Mouse (Mus musculus) adrenal gland, adult 8-10 months (tissue): ENCODE data around the gene Abhd17b. TPM values are rescaled to one million over a fixed set of nuclear protein-coding genes. Genes with fewer than 3 reads are reported as not detected.
A peak's percentile ranks its signal among the peaks of the same experiment; 100 is the strongest.
"Not testable (repeated sequence)": the region's sequence is repeated elsewhere in the genome, so short reads cannot be mapped to it uniquely, and the experiment has no call there.

Source experiments
- DNase-seq: peaks from one replicate; pipeline ENCODE4 v3.0.0; 2022
- total RNA-seq, 4 experiments: library from RNA; stranded (reverse); gene quantifications; 2 replicates each; pipeline ENCODE4 v1.2.4; 2022

Abhd17b gene
- total RNA-seq, 4 experiments from 2014 or later, result 35.8 to 46.8 (median 41.4) TPM

DNA sequence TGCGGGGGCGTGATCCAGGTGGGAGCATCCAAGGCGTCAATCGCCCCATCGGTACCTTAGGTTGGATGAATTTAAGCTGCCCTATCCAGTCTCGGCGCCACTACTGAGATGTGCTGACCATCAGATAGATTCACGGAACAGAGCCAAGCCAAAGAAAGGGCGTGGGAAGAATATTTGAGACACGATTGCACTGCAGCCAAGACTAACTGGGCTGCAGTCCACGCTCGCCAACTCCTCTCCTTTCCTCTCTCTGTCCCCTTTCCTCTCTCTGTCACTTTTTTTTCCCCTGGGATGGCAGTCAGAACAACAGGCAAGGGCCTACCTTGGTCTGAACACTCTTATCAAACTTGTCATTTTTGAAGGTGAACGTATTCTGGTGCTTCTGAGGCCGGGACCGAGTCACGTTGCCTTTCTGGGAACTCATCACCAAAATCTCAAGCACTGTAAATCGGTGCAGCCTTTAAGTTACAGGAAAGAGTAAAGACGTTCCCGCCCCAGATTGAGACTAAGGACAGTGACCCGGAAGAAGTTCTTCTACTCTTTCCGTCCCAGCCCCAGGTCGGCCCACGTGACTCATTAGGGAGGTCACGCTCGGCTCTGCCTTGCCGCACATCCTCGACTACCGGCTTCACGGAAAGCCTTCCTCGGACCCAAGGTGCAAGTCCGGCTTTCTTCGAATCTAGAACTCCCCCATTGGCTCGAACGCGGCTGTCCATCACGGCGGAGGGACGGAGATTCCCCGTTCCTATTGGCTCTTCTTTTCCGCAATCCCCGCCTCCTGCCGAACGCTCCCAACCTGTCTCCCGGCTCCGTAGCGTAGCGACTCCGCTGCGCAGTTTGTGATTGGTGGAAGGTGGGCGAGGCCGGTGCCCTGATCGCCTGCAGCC lies 457 bp upstream of the Abhd17b start, which contains the start of gene 1110059E24Rik:
Gene 1110059E24Rik, minus strand, starts transcription at position 692 of the 887 bp plus-strand sequence.
- peak; percentile 98 for DNase-seq

GRCm38 (mm10) chr19:21654788-21655187 lies 1.8 kb downstream of the Abhd17b start:
- DNase-seq, result no peak

- no peak for DNase-seq
Measured at GRCm38 (mm10) chr19:21660734-21661133, 7.7 kb downstream of the Abhd17b start.

- DNase-seq, result no peak
Measured at GRCm38 (mm10) chr19:21663756-21664456, 10.9 kb downstream of the Abhd17b start.

DNA sequence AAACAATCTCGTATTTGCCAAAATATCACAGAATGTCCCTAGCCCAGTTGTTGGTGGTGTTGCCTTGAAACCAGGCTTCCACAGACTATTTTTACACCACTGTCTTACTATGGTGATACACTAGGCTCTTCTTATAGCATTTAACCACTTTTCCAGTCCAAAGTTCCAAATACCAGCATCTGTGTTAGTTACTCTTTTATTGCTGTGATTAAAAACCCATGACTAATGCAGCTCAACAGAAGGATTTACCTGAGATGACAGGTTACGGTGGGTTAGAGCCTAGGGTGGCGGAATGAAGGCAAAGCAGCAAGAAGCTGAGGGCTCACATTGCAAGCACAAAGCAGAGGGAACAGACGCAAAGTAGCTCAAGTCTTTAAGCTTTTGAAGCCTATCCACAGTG lies 16.7 kb downstream of the Abhd17b start:
- DNase-seq, result no peak

- no peak for DNase-seq
Measured at GRCm38 (mm10) chr19:21674354-21675096, 21.5 kb downstream of the Abhd17b start.

DNA sequence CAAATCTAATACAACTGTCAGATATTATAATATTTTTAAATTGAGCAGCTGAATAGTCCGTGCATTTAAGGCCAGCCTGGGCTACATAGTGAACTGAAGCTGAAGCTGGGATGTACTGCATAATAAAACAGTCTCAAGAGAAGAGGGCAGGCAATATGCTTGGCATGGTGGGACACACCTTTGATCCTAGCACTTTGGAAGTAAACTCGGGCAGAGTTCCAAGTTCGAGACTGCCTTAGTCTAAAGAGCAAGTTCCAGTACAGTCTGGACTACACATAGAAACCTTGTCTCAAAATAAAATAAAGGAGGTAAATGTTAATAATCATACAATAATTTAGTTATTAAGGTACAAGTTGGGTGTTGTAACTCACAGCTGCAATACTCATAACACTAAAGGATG lies 27.1 kb downstream of the Abhd17b start:
- DNase-seq, result no peak

GRCm38 (mm10) chr19:21680986-21681385 lies 28.0 kb downstream of the Abhd17b start:
- DNase-seq, result no peak

GRCm38 (mm10) chr19:21713260-21714031 lies 60.5 kb downstream of the Abhd17b start:
- peak; percentile 42 for DNase-seq

GRCm38 (mm10) chr19:21714278-21714883 lies 61.4 kb downstream of the Abhd17b start:
- DNase-seq, result no peak

DNA sequence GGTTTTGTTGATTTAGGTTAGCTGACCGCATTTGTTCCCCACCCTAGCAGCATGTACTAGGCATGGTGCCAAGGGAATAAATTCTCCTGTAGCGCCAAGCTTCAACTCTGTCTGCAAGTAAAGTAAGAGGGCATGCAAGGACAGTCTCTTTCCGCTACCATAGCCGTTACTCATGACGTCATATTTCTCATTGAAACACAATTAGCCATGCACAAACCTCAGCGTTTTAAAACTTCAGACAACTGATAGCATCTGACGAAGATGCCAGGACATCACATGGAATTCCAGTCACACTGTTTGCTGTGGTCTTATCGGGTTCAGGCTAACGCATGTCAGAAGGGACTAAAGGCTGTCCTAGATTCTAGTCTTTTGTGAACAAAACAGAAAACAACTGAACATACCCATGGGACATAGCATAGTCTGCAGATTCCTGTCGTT lies 62.0 kb downstream of the Abhd17b start:
- DNase-seq, result peak; percentile 33

DNA sequence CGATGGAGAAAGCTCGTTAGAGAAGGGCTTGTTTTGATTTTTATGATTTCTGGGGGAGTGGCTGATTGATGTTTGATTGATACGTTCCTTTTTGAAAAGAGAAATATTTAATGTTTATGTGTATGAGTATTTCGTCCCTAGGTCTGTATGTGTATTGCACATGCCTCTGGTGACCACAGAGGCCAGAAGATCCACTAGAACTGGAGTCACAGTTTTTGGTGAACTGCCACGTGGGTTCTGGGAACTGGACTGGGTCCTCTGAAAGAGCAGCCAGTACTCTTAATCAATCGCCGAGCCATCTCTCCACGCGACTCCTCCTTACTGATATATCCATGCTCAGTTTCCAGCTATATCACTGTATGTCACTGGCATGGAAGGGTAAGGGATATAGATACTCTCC lies 62.5 kb downstream of the Abhd17b start:
- no peak for DNase-seq

DNA sequence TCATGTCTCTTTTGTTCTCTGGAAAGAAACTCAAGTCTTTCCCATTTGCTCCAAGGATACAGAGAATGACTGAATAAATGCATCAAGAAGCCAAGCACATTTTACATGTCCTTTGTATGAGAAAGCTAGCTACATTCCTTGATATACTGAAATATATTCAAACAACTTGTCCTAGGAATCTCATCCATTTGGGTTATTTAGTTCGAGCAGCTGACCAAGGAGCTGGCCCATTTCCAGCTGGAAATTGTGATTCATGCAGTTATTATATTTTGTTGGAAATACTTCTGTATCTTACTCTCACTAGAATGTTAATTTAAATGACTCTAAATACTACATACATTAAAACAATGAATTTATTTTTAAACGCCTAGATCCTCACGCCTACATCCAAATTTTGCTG lies 63.5 kb downstream of the Abhd17b start:
- no peak for DNase-seq

DNA sequence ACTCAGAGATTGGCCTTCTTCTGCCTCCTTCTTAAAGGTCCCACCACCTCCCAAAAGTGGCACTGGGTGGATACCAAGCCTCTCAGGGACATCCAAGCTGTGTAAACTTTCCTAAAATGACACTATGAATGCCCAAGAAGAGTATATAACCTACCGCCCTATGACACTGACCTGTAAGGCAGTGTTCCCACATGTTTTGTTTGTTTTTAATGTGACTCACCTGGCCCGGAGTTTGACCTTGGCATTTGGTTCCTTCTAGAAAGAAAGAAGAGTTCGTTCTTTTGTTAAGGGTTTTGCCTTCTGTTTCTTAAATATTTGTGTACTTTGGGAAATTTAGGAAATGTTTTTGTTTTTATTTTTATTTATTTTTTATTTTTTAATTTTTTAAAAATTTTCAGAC lies 66.2 kb downstream of the Abhd17b start:
- no peak for DNase-seq

GRCm38 (mm10) chr19:21720950-21721349 lies 68.0 kb downstream of the Abhd17b start:
- no peak for DNase-seq

DNA sequence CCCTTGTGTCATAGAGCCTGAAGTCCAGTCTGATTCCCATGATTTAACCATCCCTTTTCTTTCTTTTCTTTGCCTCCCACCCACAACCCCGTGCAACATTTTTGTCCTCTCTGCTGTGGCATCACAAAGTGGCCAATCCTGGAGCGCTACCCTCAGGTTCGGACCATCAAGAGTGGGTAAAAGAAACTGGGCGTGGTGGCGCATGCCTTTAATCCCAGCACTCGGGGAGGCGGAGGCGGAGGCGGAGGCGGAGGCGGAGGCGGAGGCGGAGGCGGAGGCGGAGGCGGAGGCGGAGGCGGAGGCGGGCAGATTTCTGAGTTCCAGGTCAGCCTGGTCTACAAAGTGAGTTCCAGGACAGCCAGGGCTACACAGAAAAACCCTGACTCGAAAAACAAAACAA lies 70.3 kb downstream of the Abhd17b start:
- not testable (repeated sequence) for DNase-seq

GRCm38 (mm10) chr19:21723911-21724655 lies 71.1 kb downstream of the Abhd17b start:
- DNase-seq, result no peak

DNA sequence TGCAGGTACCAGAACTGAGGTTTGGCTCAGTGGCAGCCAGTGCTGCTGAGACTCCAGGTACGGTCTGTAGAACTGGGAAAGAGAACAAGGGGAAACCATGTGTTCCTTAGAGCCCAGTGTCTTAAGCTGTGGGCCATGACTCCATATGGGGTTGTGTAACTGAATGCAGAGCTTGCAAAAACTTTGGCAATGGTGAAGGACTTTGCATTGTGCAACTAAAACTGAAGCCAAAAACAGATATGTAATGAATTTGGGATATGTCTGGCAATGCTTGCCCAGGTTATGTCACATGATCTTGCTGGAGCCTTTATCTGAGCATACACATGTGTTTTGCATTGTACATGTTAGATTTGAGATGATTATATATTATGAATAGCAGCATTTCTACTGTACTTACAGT lies 72.2 kb downstream of the Abhd17b start:
- DNase-seq, result peak; percentile 45

- DNase-seq, result no peak
Measured at GRCm38 (mm10) chr19:21727081-21727480, 74.1 kb downstream of the Abhd17b start.

GRCm38 (mm10) chr19:21728342-21728741 lies 75.4 kb downstream of the Abhd17b start:
- no peak for DNase-seq

- DNase-seq, result no peak
Measured at GRCm38 (mm10) chr19:21731887-21732286, 78.9 kb downstream of the Abhd17b start.
